Mouse (Mus musculus) neural tube, embryonic 11.5 days (tissue): ENCODE data around the gene Impdh2. TPM values are rescaled to one million over a fixed set of nuclear protein-coding genes. Genes with fewer than 3 reads are reported as not detected.

Experiments
- ATAC-seq: fragments of 200-750 bp; cut with Nextera tagmentation; 2 replicates; pipeline ENCODE4 v1.8.0; 2017; ENCODE audit warnings: moderate number of reproducible peaks, mild to moderate bottlenecking, moderate TSS enrichment, moderate library complexity; ENCODE audit not compliant: insufficient read depth, low FRiP score, low TSS enrichment
- DNase-seq: peaks from one replicate; pipeline ENCODE4 v3.0.0-alpha.2; 2015; ENCODE audit warnings: low spot score
- H3K27ac ChIP-seq: fragments of 300-500 bp; sonication (generic); 2 replicates; pipeline ENCODE4 v1.5.1; 2014; ENCODE audit warnings: low read depth, mild to moderate bottlenecking, low read length
- H3K27me3 ChIP-seq: fragments of 300-500 bp; sonication (generic); 2 replicates; pipeline ENCODE4 v1.6.1; 2014; ENCODE audit warnings: mild to moderate bottlenecking, low read length, mixed read lengths; ENCODE audit not compliant: control insufficient read depth, insufficient read depth
- H3K36me3 ChIP-seq: fragments of 300-500 bp; sonication (generic); 2 replicates; pipeline ENCODE4 v1.6.1; 2014; ENCODE audit warnings: mild to moderate bottlenecking, low read length, moderate library complexity, mixed read lengths; ENCODE audit not compliant: control insufficient read depth, insufficient read depth
- H3K4me1 ChIP-seq: fragments of 300-500 bp; sonication (generic); 2 replicates; pipeline ENCODE4 v1.6.1; 2014; ENCODE audit warnings: low read length, mixed read lengths; ENCODE audit not compliant: control insufficient read depth, insufficient read depth
- H3K4me2 ChIP-seq: fragments of 300-500 bp; sonication (generic); 2 replicates; pipeline ENCODE4 v1.6.1; 2014; ENCODE audit warnings: low read depth, mild to moderate bottlenecking, moderate library complexity
- H3K4me3 ChIP-seq: fragments of 300-500 bp; sonication (generic); 2 replicates; pipeline ENCODE4 v1.5.1; 2014; ENCODE audit warnings: low read depth, low read length
- H3K9ac ChIP-seq: fragments of 300-500 bp; sonication (generic); 2 replicates; pipeline ENCODE4 v1.6.1; 2014; ENCODE audit warnings: mild to moderate bottlenecking, low read length
- H3K9me3 ChIP-seq: fragments of 300-500 bp; sonication (generic); 2 replicates; pipeline ENCODE4 v1.6.1; 2016; ENCODE audit warnings: low read length; ENCODE audit not compliant: control insufficient read depth
- WGBS: fragments of 180-500 bp; shearing (Covaris S2); extraction: QIAGEN DNeasy Blood & Tissue Kit; methylation state at CpG from one replicate; pipeline ENCODE4 v1.1.7; 2014; 5-methylcytosine and 5-hydroxymethylcytosine counted together
- polyA plus RNA-seq: library from polyadenylated mRNA; unstranded; fragments of >200 nt; fragmentation: Nextera tagmentation; extraction: Ambion mirVana; gene quantifications from 2 replicates; pipeline ENCODE4 v1.2.1, GENCODE M21; 2014

Impdh2 gene
- polyA plus RNA-seq, 1 experiment from 2014 or later: 179 TPM

GRCm38 (mm10) chr9:108566815-108567776 lies 7.0 kb downstream of the Impdh2 start, which contains the start of gene Ndufaf3:
Gene Ndufaf3, minus strand, starts transcription at chr9:108567434.
- ATAC-seq (peak; percentile 73), DNase-seq (peak; percentile 95)
- under 1% methylated on average over 73 of the region's 73 CpGs for WGBS
- Histone ChIP-seq H3K9ac (peak within 1 kb of the TSS; percentile 73), H3K9me3 (no peaks in the 10 kb centered on the region), H3K27ac (peak within 1 kb of the TSS; percentile 90), H3K4me2 (peak within 1 kb of the TSS; percentile 99), H3K27me3 (no peaks in the 10 kb centered on the region), H3K4me1 (peaks cover 24% of the 10 kb centered on the region), H3K36me3 (peaks cover 16% of the 10 kb centered on the region), H3K4me3 (peak within 1 kb of the TSS; percentile 62)

- Histone ChIP-seq H3K4me1 (peaks cover 24% of the 10 kb centered on the region), H3K9ac (peak overlapping the region; percentile 73), H3K9me3 (no peaks in the 10 kb centered on the region), H3K4me3 (peak overlapping the region; percentile 62), H3K27me3 (no peaks in the 10 kb centered on the region), H3K36me3 (peaks cover 21% of the 10 kb centered on the region), H3K4me2 (peak overlapping the region; percentile 99), H3K27ac (peak overlapping the region; percentile 6; the same call in 1 of the 2 replicates)
- 11% methylated on average over 18 of the region's 18 CpGs for WGBS
- ATAC-seq (no peak), DNase-seq (no peak)
These were observed 7.9 kb downstream of the Impdh2 start for GRCm38 (mm10) chr9:108567931-108568419.

DNA sequence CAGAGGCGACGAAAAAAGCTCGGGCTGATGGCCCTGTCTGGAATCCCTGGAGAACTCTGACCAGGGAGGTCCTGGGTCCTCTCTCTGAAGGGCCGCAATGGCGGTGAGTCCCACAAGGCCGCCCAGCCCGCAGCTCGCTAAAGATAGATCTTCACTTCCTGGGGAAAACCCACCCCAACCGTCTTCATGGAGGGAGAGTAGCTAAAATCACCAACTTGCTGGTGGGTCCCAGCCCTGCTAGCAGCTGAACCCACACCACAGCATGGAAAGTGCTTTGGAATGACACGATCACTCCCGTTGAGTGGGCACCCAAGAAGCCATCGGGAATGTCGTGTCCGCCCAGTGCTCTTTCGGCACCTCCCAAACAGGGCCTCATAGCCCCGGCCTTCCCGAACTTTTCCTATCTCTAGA lies 8.4 kb downstream of the Impdh2 start:
- DNase-seq: no peak

DNA sequence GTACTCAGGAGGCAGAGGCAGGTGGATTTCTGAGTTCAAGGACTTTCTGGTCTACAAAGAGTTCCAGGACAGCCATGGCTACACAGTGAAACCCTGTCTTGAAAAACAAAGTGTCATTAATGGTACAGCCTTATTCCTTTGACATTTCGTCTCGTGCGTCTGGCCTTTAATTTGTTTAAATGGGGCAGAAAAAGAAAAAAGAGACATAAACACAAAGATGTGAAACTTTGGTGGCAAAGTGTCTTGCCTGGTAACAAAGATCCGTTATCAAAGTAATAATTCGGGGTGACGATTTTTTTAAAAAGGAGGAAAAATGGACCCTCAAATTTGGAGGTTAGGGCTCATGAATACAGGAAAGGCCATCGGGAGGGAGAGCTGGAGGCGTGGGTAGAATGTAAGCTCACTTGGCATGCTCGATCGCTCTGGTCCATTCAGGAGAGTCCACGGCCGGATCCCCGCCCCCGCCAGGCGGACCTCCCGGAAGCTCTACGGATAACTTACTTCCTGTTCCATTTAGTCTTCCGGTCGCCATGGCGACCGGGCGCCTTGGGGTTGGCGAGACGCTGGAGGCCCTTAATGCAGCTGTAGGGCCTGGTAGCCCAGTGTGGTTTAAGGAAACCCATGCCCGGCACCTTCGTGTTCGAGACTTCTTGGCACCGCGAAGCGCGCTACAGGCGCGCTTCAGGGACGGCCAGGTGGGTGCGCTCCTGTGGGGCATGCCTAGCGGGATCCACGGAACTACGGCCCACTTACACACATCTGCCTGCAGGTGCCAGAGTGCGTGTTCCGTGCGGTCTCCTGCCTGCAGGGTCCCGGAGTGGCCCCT lies 9.5 kb downstream of the Impdh2 start, which contains the start of gene Dalrd3:
Gene Dalrd3 (plus strand): TSS at position 506 of the 826 bp plus-strand sequence.
- Histone ChIP-seq H3K9ac (peak within 1 kb of the TSS; percentile 67), H3K27ac (0 out of 2 replicates have a peak within 1 kb of the TSS, but pooled peaks have one; percentile 39), H3K27me3 (no peaks in the 10 kb centered on the region), H3K4me2 (peak within 1 kb of the TSS; percentile 99), H3K36me3 (peaks cover 21% of the 10 kb centered on the region), H3K4me3 (peak within 1 kb of the TSS; percentile 68), H3K9me3 (no peaks in the 10 kb centered on the region), H3K4me1 (peaks cover 33% of the 10 kb centered on the region)
- DNase-seq (peak; percentile 95), ATAC-seq (peak; percentile 45)
- WGBS: 7% methylated on average over 42 of the region's 42 CpGs

More for the DNA sequence above, 8.4 kb downstream of the Impdh2 start:
- peak overlapping the region; percentile 99; the same call in 1 of the 2 replicates for H3K4me2 ChIP-seq
- no peak for ATAC-seq
- H3K27me3 ChIP-seq: no peaks in the 10 kb centered on the region
- 84% methylated on average over 17 of the region's 17 CpGs for WGBS
- H3K27ac ChIP-seq: no peak overlapping the region
- H3K9ac ChIP-seq: no peak overlapping the region
- peak overlapping the region; percentile 62; the same call in 1 of the 2 replicates for H3K4me3 ChIP-seq
- H3K9me3 ChIP-seq: no peaks in the 10 kb centered on the region
- H3K4me1 ChIP-seq: peaks cover 24% of the 10 kb centered on the region
- peaks cover 25% of the 10 kb centered on the region for H3K36me3 ChIP-seq

DNA sequence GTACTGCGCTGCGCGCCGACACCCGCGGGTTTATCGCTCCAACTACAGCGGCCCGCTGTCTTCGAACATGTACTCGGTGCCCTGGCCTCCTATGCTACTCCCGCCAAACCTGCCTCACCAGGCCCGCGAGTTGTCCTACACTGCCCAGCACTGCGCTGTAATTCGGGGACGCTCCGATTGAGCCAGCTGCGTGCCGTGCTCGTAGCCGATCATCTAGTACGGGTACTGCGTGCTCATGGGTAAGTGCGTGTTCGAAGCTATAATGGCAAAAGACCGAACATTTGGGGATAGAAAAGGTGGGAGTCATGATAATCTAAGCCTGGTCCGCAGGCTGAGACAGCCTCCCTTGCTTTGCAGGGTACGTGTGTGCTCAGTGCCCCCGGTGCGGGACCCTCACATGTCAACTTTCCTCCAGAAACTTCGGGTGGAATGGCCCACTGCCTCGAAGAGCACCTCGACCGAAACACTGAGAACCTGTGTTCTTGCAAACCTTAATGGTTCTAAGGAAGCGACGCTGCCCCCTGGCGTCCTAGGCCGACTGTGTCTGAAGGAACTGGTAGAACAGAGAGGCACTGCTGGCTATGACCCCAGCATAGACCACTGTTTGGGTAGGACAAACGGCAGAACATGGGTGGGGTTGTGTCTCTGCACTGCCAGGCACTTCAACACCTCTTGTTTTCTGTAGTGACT lies 10.3 kb downstream of the Impdh2 start:
- Histone ChIP-seq H3K4me2 (peak overlapping the region; percentile 99), H3K36me3 (peaks cover 26% of the 10 kb centered on the region), H3K27ac (0 out of 2 replicates have a peak overlapping the region, but pooled peaks have one; percentile 39), H3K4me3 (peak overlapping the region; percentile 68), H3K9ac (peak overlapping the region; percentile 67), H3K4me1 (peaks cover 33% of the 10 kb centered on the region), H3K27me3 (no peaks in the 10 kb centered on the region), H3K9me3 (no peaks in the 10 kb centered on the region)
- WGBS: 3% methylated on average over 40 of the region's 40 CpGs
- peak; percentile 85 for DNase-seq
- peak; percentile 13; the same call in 1 of the 2 replicates for ATAC-seq

GRCm38 (mm10) chr9:108571401-108571973 lies 11.4 kb downstream of the Impdh2 start:
- H3K4me1 ChIP-seq: peaks cover 31% of the 10 kb centered on the region
- no peak overlapping the region for H3K27ac ChIP-seq
- DNase-seq (no peak), ATAC-seq (no peak)
- WGBS: 99% methylated on average over 16 of the region's 16 CpGs
- H3K27me3 ChIP-seq: no peaks in the 10 kb centered on the region
- no peak overlapping the region for H3K4me2 ChIP-seq
- H3K9ac ChIP-seq: no peak overlapping the region
- no peak overlapping the region for H3K4me3 ChIP-seq
- peaks cover 28% of the 10 kb centered on the region for H3K36me3 ChIP-seq
- no peaks in the 10 kb centered on the region for H3K9me3 ChIP-seq

DNA sequence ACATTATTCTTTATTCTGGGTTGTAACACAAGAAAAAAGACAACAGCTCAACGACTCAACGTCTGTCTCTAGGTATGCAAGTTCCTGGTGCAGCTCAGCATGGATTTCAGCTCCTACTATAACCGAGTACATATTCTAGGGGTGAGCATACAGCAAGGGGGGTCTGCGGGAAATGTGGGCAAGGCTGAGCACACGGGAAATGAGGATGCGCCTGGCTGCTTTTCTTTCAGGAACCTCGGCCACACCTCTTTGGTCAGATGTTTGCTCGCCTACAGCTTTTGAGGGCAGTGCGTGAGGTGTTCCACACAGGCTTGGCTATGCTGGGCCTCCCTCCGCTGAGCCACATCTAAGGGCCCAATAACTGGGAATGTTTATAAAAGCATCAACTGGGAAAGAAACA lies 12.2 kb downstream of the Impdh2 start:
- peaks cover 37% of the 10 kb centered on the region for H3K4me1 ChIP-seq
- 91% methylated on average over 10 of the region's 10 CpGs for WGBS
- H3K4me3 ChIP-seq: no peak overlapping the region
- H3K9me3 ChIP-seq: no peaks in the 10 kb centered on the region
- ATAC-seq: no peak
- no peak overlapping the region for H3K4me2 ChIP-seq
- H3K27me3 ChIP-seq: no peaks in the 10 kb centered on the region
- no peak overlapping the region for H3K27ac ChIP-seq
- peaks cover 28% of the 10 kb centered on the region for H3K36me3 ChIP-seq
- no peak for DNase-seq
- H3K9ac ChIP-seq: no peak overlapping the region
